Mouse (Mus musculus) retina, adult 2 months (tissue): ENCODE measurements around the gene Trak2.
"Not testable (repeated sequence)": the region's sequence is repeated elsewhere in the genome, so short reads cannot be mapped to it uniquely, and the experiment has no call there.

Source experiments
- DNase-seq: peaks from one replicate; pipeline ENCODE4 v3.0.0-alpha.2; 2012; ENCODE audit warnings: low read depth, low spot score

Gene Trak2

GRCm38 (mm10) chr1:58953686-58954434, 19.4 kb downstream of the Trak2 start:
- no peak for DNase-seq

- DNase-seq, result no peak
Measured at GRCm38 (mm10) chr1:58952997-58953396, 20.2 kb downstream of the Trak2 start.

- DNase-seq, result no peak
Measured at GRCm38 (mm10) chr1:58952526-58952925, 20.7 kb downstream of the Trak2 start.

- no peak for DNase-seq
Measured at GRCm38 (mm10) chr1:58951841-58952240, 21.4 kb downstream of the Trak2 start.

- DNase-seq, result no peak
Measured at GRCm38 (mm10) chr1:58950899-58951648, 22.2 kb downstream of the Trak2 start.

GRCm38 (mm10) chr1:58949561-58950106, 23.6 kb downstream of the Trak2 start:
- no peak for DNase-seq

- DNase-seq, result no peak
Measured at GRCm38 (mm10) chr1:58946718-58947117, 26.5 kb downstream of the Trak2 start.

GRCm38 (mm10) chr1:58945960-58946670, 27.1 kb downstream of the Trak2 start:
- no peak for DNase-seq

GRCm38 (mm10) chr1:58945523-58945922, 27.7 kb downstream of the Trak2 start:
- no peak for DNase-seq

- no peak for DNase-seq
Measured at GRCm38 (mm10) chr1:58937606-58938099, 35.6 kb downstream of the Trak2 start.

- no peak for DNase-seq
Measured at GRCm38 (mm10) chr1:58936746-58937605, 36.3 kb downstream of the Trak2 start.

GRCm38 (mm10) chr1:58926664-58927063, 46.6 kb downstream of the Trak2 start:
- DNase-seq, result no peak

GRCm38 (mm10) chr1:58917566-58917965, 55.7 kb downstream of the Trak2 start:
- no peak for DNase-seq

- DNase-seq, result no peak
Measured at GRCm38 (mm10) chr1:58909636-58910272, 63.5 kb downstream of the Trak2 start.

- no peak for DNase-seq
Measured at GRCm38 (mm10) chr1:58903681-58904080, 69.5 kb downstream of the Trak2 start.

- DNase-seq, result peak; percentile 20
Measured at GRCm38 (mm10) chr1:58897561-58897960, 75.7 kb downstream of the Trak2 start.

- not testable (repeated sequence) for DNase-seq
Measured at GRCm38 (mm10) chr1:58892386-58892785, 80.8 kb downstream of the Trak2 start.

GRCm38 (mm10) chr1:58891481-58892170, 81.6 kb downstream of the Trak2 start:
- not testable (repeated sequence) for DNase-seq

GRCm38 (mm10) chr1:58890697-58891290, 82.4 kb downstream of the Trak2 start:
- not testable (repeated sequence) for DNase-seq
